Mouse (Mus musculus): ENCODE measurements around the gene Serpinb6d.

Serpinb6d gene

GRCm38 (mm10) chr13:33661105-33661504 lies at the start of gene Serpinb6d:
TSS of gene Serpinb6d (plus strand) at chr13:33661405.
- no peak for DNase-seq (ENCODE audit: low read depth, low spot score)

DNA sequence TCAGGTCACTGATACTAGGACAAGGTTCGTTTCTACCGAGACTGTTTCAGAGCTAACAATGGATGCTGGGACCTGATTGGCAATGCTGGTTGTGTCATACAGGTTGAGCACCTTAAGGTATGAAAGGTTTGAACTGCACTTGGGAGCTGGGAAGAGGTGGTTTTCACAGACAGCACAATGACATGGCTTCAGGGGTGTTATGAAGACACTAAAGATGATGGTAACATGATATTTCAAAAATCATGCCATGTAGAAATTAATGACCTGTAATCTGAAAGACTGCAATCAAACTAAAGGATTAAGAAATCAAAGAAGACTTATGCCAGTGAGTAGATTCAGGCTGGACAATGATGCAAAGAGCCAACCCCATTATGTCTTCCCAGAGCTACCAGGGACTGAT lies 38.3 kb upstream of the Serpinb6d start:
- no peak for DNase-seq (ENCODE audit: low read depth, low spot score)

DNA sequence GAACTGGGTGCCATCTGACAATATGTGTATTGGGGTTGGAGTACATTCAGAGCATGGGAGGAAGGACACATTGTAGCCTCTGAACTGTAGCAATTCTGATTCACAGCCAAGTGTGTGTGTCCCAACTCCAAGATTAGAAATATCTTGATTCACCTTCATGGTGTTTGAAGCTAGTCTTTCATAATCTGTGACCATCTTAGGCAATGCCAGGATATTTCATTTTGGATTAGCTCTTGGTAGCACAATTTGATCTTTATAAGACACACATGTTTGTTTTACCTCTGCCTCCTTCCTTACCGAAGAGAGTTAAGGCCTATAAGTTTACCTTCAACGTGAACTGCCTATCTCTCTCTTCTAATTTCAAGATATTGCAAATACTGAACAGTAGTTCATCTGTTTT lies 18.7 kb upstream of the Serpinb6d start:
- no peak for DNase-seq (ENCODE audit: low read depth, low spot score)

- no peak for DNase-seq (ENCODE audit: low read depth, low spot score)
These were observed 1.3 kb downstream of the Serpinb6d start for GRCm38 (mm10) chr13:33662550-33662949.

- no peak for DNase-seq (ENCODE audit: low read depth, low spot score)
These were observed 59.1 kb downstream of the Serpinb6d start for GRCm38 (mm10) chr13:33720296-33720695.
